26 mouse cellular contexts compared by ENCODE assay signal in the genomic region with DNA sequence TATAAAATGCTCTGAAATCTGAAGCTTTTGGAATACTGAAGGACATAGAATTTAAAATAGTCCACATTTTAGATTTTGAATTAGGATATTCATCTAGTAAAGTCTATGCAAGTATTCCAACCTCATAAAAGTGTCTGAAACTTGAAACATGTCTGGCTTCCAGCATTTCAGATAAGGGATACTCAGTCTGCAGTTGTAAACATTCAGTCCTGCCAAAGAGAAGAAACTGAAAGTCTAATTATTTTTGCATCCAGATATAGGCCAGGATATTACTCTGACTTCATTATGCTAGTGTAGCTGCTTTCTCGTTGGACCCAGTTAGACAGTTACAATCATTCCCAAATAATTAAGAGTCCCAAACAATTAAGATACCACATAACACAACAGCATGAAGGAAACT.
DNase-seq lines count a peak whose midpoint lies in the region; ATAC-seq and TF ChIP-seq lines count a peak whose summit lies in the region.
"Had no signal": no experiment of that assay in that cellular context is flagged by ENCODE, and none has a peak within 500 bp of the region (broad histone marks: within the 10 kb centered on the region; RNA-seq: fewer than 3 reads in every experiment).

No protein-coding gene starts in this region.

- TF ChIP-seq CTCF in kidney, adult 2 months (conservative IDR thresholded peaks at IDR 0.05; ENCODE audit: insufficient read depth, insufficient read length, low read depth, low read length): no peak
- TF ChIP-seq CTCF in embryonic fibroblast, embryonic 13.5 days (IDR thresholded peaks at IDR 0.05; ENCODE audit: borderline replicate concordance, insufficient read depth, low read length): no peak

- H3K27ac ChIP-seq in kidney, adult 2 months (ENCODE audit: insufficient read depth, low read depth, low read length): no peak overlapping the region
- no peak overlapping the region for H3K27ac ChIP-seq in limb, embryonic 14.5 days (replicated peaks; ENCODE audit: low read depth, low read length)
- no peak overlapping the region for H3K27ac ChIP-seq in limb, embryonic 10.5 days
- peak overlapping the region; percentile 63 for H3K27ac ChIP-seq in lung, embryonic 15.5 days
- H3K27ac ChIP-seq in embryonic fibroblast, embryonic 13.5 days (ENCODE audit: insufficient read depth, low read length): peak overlapping the region; percentile 68; the same call in 1 of the 2 replicates
- H3K27ac ChIP-seq: embryonic facial prominence, embryonic 12.5 days; embryonic facial prominence, embryonic 15.5 days; forebrain, embryonic 12.5 days; forebrain, embryonic 15.5 days; gastrocnemius, adult 2 months; hindbrain, embryonic 12.5 days; hindbrain, embryonic 15.5 days had no signal

- no peak overlapping the region for H3K4me2 ChIP-seq in limb, embryonic 14.5 days (replicated peaks; ENCODE audit: low read depth, low read length, severe bottlenecking)
- no peak overlapping the region for H3K4me2 ChIP-seq in lung, embryonic 15.5 days
- H3K4me2 ChIP-seq: embryonic facial prominence, embryonic 12.5 days; embryonic facial prominence, embryonic 15.5 days; forebrain, embryonic 12.5 days; forebrain, embryonic 15.5 days; heart, embryonic 11.5 days; hindbrain, embryonic 12.5 days; hindbrain, embryonic 15.5 days had no signal

- H3K27me3 ChIP-seq in kidney, adult 2 months (replicated peaks; ENCODE audit: control insufficient read depth, insufficient read depth, low read length): no peaks in the 10 kb centered on the region
- H3K27me3 ChIP-seq in limb, embryonic 14.5 days (ENCODE audit: control insufficient read depth, insufficient read depth, low read length): no peaks in the 10 kb centered on the region
- H3K27me3 ChIP-seq in limb, embryonic 10.5 days (ENCODE audit: low read depth, poor library complexity, severe bottlenecking): no peaks in the 10 kb centered on the region
- H3K27me3 ChIP-seq in lung, embryonic 15.5 days: no peaks in the 10 kb centered on the region
- H3K27me3 ChIP-seq: CH12.LX; embryonic facial prominence, embryonic 12.5 days; embryonic facial prominence, embryonic 15.5 days; forebrain, embryonic 12.5 days; forebrain, embryonic 15.5 days; hindbrain, embryonic 12.5 days; hindbrain, embryonic 15.5 days had no signal

- no peak overlapping the region for H3K9ac ChIP-seq in limb, embryonic 14.5 days (ENCODE audit: low read depth, low read length, severe bottlenecking)
- H3K9ac ChIP-seq in lung, embryonic 15.5 days: no peak overlapping the region
- H3K9ac ChIP-seq: embryonic facial prominence, embryonic 12.5 days; embryonic facial prominence, embryonic 15.5 days; forebrain, embryonic 12.5 days; forebrain, embryonic 15.5 days; hindbrain, embryonic 12.5 days; hindbrain, embryonic 15.5 days had no signal

- no peak for TF ChIP-seq POLR2A in kidney, adult 2 months (IDR thresholded peaks at IDR 0.05; ENCODE audit: low read depth, low read length)
- TF ChIP-seq POLR2A in limb, embryonic 14.5 days (IDR thresholded peaks at IDR 0.05; ENCODE audit: borderline replicate concordance, extremely low read depth, insufficient read depth, insufficient read length): no peak
- TF ChIP-seq POLR2A in embryonic fibroblast, embryonic 13.5 days (IDR thresholded peaks at IDR 0.05; ENCODE audit: low read depth, low read length): no peak

- 0 out of 2 replicates have a peak, but pooled peaks cover 2% of the 10 kb centered on the region for H3K4me1 ChIP-seq in kidney, adult 2 months (ENCODE audit: control insufficient read depth, insufficient read depth, low read length)
- peaks cover 11% of the 10 kb centered on the region for H3K4me1 ChIP-seq in limb, embryonic 14.5 days (ENCODE audit: control insufficient read depth, insufficient read depth, low read length)
- peaks cover 28% of the 10 kb centered on the region for H3K4me1 ChIP-seq in limb, embryonic 10.5 days
- peaks cover 26% of the 10 kb centered on the region for H3K4me1 ChIP-seq in lung, embryonic 15.5 days
- peaks cover 12% of the 10 kb centered on the region for H3K4me1 ChIP-seq in embryonic fibroblast, embryonic 13.5 days (ENCODE audit: control insufficient read depth, insufficient read depth, low read length)
- H3K4me1 ChIP-seq: embryonic facial prominence, embryonic 15.5 days; forebrain, embryonic 12.5 days; forebrain, embryonic 15.5 days; hindbrain, embryonic 12.5 days; hindbrain, embryonic 15.5 days had no signal

- no peak overlapping the region for H3K4me3 ChIP-seq in kidney, adult 2 months (ENCODE audit: insufficient read depth, low read depth, low read length)
- no peak overlapping the region for H3K4me3 ChIP-seq in limb, embryonic 14.5 days (replicated peaks; ENCODE audit: low read length)
- H3K4me3 ChIP-seq in limb, embryonic 10.5 days: no peak overlapping the region
- H3K4me3 ChIP-seq in lung, embryonic 15.5 days: no peak overlapping the region
- H3K4me3 ChIP-seq in embryonic fibroblast, embryonic 13.5 days (ENCODE audit: insufficient read depth, low read length): no peak overlapping the region
- H3K4me3 ChIP-seq: embryonic facial prominence, embryonic 12.5 days; embryonic facial prominence, embryonic 15.5 days; erythroblast, embryonic 14.5 days; forebrain, embryonic 12.5 days; forebrain, embryonic 15.5 days; gastrocnemius, adult 2 months; hindbrain, embryonic 12.5 days; hindbrain, embryonic 15.5 days had no signal

- no peak for ATAC-seq in limb, embryonic 14.5 days (ENCODE audit: low FRiP score, low read depth)
- peak; percentile 60; the same call in 1 of the 2 replicates for ATAC-seq in lung, embryonic 15.5 days (ENCODE audit: borderline replicate concordance, extremely low read depth, low FRiP score, low TSS enrichment)
- ATAC-seq: forebrain, embryonic 15.5 days had no signal

- 49% methylated on average over 1 of the region's 1 CpGs for WGBS in kidney, adult 2 months
- WGBS in limb, embryonic 14.5 days: 23% methylated on average over 1 of the region's 1 CpGs
- 66% methylated on average over 1 of the region's 1 CpGs for WGBS in limb, embryonic 10.5 days
- 23% methylated on average over 1 of the region's 1 CpGs for WGBS in lung, embryonic 15.5 days

- H3K36me3 ChIP-seq in kidney, adult 2 months (ENCODE audit: control insufficient read depth, insufficient read depth, low read length): no peaks in the 10 kb centered on the region
- no peaks in the 10 kb centered on the region for H3K36me3 ChIP-seq in limb, embryonic 14.5 days (ENCODE audit: control insufficient read depth, insufficient read depth, low read length)
- H3K36me3 ChIP-seq in limb, embryonic 10.5 days: no peaks in the 10 kb centered on the region
- no peaks in the 10 kb centered on the region for H3K36me3 ChIP-seq in lung, embryonic 15.5 days
- H3K36me3 ChIP-seq: embryonic facial prominence, embryonic 12.5 days; embryonic facial prominence, embryonic 15.5 days; forebrain, embryonic 12.5 days; forebrain, embryonic 15.5 days; G1E; hindbrain, embryonic 12.5 days; hindbrain, embryonic 15.5 days had no signal

- peak; percentile 17 for DNase-seq in kidney, adult 2 months
- no peak for DNase-seq in kidney, postnatal 14 days
- peak; percentile 6 for DNase-seq in limb, embryonic 14.5 days (ENCODE audit: low spot score)
- no peak for DNase-seq in limb, embryonic 10.5 days (ENCODE audit: low spot score)
- DNase-seq in lung, postnatal 10 days: no peak
- DNase-seq: adrenal gland, adult 2 months; adrenal gland, postnatal 14 days; B cell, adult 2 months; cerebellum, adult 11 months; cerebellum, adult 2 months; cerebellum, adult 9-11 months; cerebellum, postnatal 25 days; gastrocnemius, adult 2 months; gastrocnemius, postnatal 14 days had no signal

- no peaks in the 10 kb centered on the region for H3K9me3 ChIP-seq in limb, embryonic 14.5 days (ENCODE audit: control insufficient read depth, low read length)
- no peaks in the 10 kb centered on the region for H3K9me3 ChIP-seq in limb, embryonic 10.5 days (replicated peaks)
- H3K9me3 ChIP-seq in lung, embryonic 15.5 days: no peaks in the 10 kb centered on the region
- H3K9me3 ChIP-seq: embryonic facial prominence, embryonic 12.5 days; embryonic facial prominence, embryonic 15.5 days; forebrain, embryonic 12.5 days; forebrain, embryonic 15.5 days; G1E; hindbrain, embryonic 12.5 days; hindbrain, embryonic 15.5 days had no signal

Comparison
In these comparisons a context has a peak if more than half of its experiments do, and no peak if none do; other contexts are left out.
1. DNase-seq: peak in kidney, adult 2 months (single experiment) and limb, embryonic 14.5 days (single experiment); none in kidney, postnatal 14 days (single experiment), limb, embryonic 10.5 days (single experiment) and lung, postnatal 10 days (single experiment).
2. H3K27ac ChIP-seq: peak in lung, embryonic 15.5 days (single experiment) and embryonic fibroblast, embryonic 13.5 days (single experiment); none in kidney, adult 2 months (single experiment), limb, embryonic 14.5 days (single experiment) and limb, embryonic 10.5 days (single experiment).